Comparison of ENCODE assay signal across 7 mouse cellular contexts in genomic region chr2:102036665-102037511, GRCm38 (mm10).
A peak's percentile ranks its signal among the peaks of the same experiment; 100 is the strongest.
DNase-seq lines count a peak whose midpoint lies in the region; ATAC-seq and TF ChIP-seq lines count a peak whose summit lies in the region.

No protein-coding gene starts in this region.

- TF ChIP-seq EP300 in CH12.LX (IDR thresholded peaks at IDR 0.05; ENCODE audit: low read length), result no peak

- 0 out of 2 replicates have a peak, but pooled peaks have one; percentile 29 for ATAC-seq in hindbrain, embryonic 13.5 days (ENCODE audit: low FRiP score)
- ATAC-seq in megakaryocyte-erythroid progenitor cell, adult 5-6 weeks (replicated peaks; ENCODE audit: low FRiP score, low TSS enrichment, poor library complexity, severe bottlenecking), result peak; percentile 93

- dilution Hi-C loops in CH12.LX (cut with MboI; ENCODE audit: extremely low pct_ligation_motif_present, extremely low pct_unique_long_range_greater_than_20kb, low sequenced_read_pairs), result no loop called here

- H3K27me3 ChIP-seq in CH12.LX (replicated peaks), result no peaks in the 10 kb centered on the region
- no peaks in the 10 kb centered on the region for H3K27me3 ChIP-seq in hindbrain, embryonic 13.5 days

- no peaks in the 10 kb centered on the region for H3K36me3 ChIP-seq in CH12.LX (replicated peaks in 1 of 2; ENCODE audit: control insufficient read depth in 1 of 2, insufficient read depth in 1 of 2, low read length in 1 of 2)
- H3K36me3 ChIP-seq in hindbrain, embryonic 13.5 days, result no peaks in the 10 kb centered on the region

- 43% methylated on average over 18 of the region's 18 CpGs for WGBS in hindbrain, embryonic 13.5 days

- H3K4me1 ChIP-seq in CH12.LX (ENCODE audit: control insufficient read depth in 1 of 2, insufficient read depth in 2 of 2), result peaks cover 2 to 52% of the 10 kb centered on the region in 2 experiments; a peak in 3 of 4 replicates
- peaks cover 75% of the 10 kb centered on the region for H3K4me1 ChIP-seq in hindbrain, embryonic 13.5 days (replicated peaks)

- no peak for TF ChIP-seq RAD21 in CH12.LX (IDR thresholded peaks at IDR 0.05; ENCODE audit: low read depth, low read length)

- no peak for TF ChIP-seq POLR2A in CH12.LX (IDR thresholded peaks at IDR 0.05; ENCODE audit: low read depth, low read length)
- TF ChIP-seq POLR2A in brain, embryonic 14.5 days (IDR thresholded peaks at IDR 0.05; ENCODE audit: borderline replicate concordance, extremely low read depth, insufficient read depth, insufficient read length, poor library complexity, severe bottlenecking), result no peak

- H3K27ac ChIP-seq in CH12.LX (ENCODE audit: insufficient read depth, low read depth), result no peak overlapping the region
- peak overlapping the region; percentile 68 for H3K27ac ChIP-seq in hindbrain, embryonic 13.5 days

- H3K9ac ChIP-seq in CH12.LX (ENCODE audit: insufficient read depth, low read depth), result no peak overlapping the region
- H3K9ac ChIP-seq in hindbrain, embryonic 13.5 days, result 0 out of 2 replicates have a peak overlapping the region, but pooled peaks have one; percentile 36

- peak overlapping the region in 1 of 3 experiments; percentile 21 for H3K4me3 ChIP-seq in CH12.LX (replicated peaks in 1 of 3; ENCODE audit: low read depth in 2 of 3, low read length in 2 of 3, poor library complexity in 1 of 3)
- H3K4me3 ChIP-seq in hindbrain, embryonic 13.5 days, result no peak overlapping the region

- no peaks in the 10 kb centered on the region for H3K9me3 ChIP-seq in CH12.LX (replicated peaks; ENCODE audit: low read length)
- H3K9me3 ChIP-seq in hindbrain, embryonic 13.5 days, result no peaks in the 10 kb centered on the region

- peak overlapping the region; percentile 42 for H3K4me2 ChIP-seq in CH12.LX (ENCODE audit: insufficient read depth, low read depth, poor library complexity, severe bottlenecking)
- H3K4me2 ChIP-seq in hindbrain, embryonic 13.5 days, result no peak overlapping the region

- H3K79me2 ChIP-seq in CH12.LX (replicated peaks; ENCODE audit: control insufficient read depth, extremely low read depth, insufficient read depth, poor library complexity, severe bottlenecking), result no peaks in the 10 kb centered on the region

- DNase-seq in CH12.LX (ENCODE audit: extremely low read depth), result peak; percentile 39
- peak; percentile 77 for DNase-seq in brain, embryonic 14.5 days (ENCODE audit: low read depth)
- DNase-seq in thymus, postnatal 14 days, result peak; percentile 71
- DNase-seq in frontal cortex, postnatal 25 days (ENCODE audit: low spot score in 2 of 2), result no peak
- DNase-seq in frontal cortex, postnatal 36 days (ENCODE audit: low spot score in 2 of 2), result no peak

- no peak for TF ChIP-seq CTCF in CH12.LX (conservative IDR thresholded peaks at IDR 0.05 in 1 of 2, IDR thresholded peaks at IDR 0.05 in 1 of 2; ENCODE audit: low read depth in 2 of 2, low read length in 2 of 2)
- TF ChIP-seq CTCF in brain, embryonic 14.5 days (IDR thresholded peaks at IDR 0.05; ENCODE audit: borderline replicate concordance, extremely low read depth, insufficient read depth, insufficient read length), result peak; percentile 21; the same call in 1 of the 2 replicates

- in situ Hi-C loops in CH12.LX (cut with MboI; ENCODE audit: low pct_ligation_motif_present, low pct_unique_long_range_greater_than_20kb, low sequenced_read_pairs), result no loop called here

TF ChIP-seq in CH12.LX, 34 proteins besides CTCF, POLR2A, EP300 and RAD21:
- no peak for TF ChIP-seq ZNF384 (IDR thresholded peaks at IDR 0.05; ENCODE audit: low read depth, low read length)
- no peak for TF ChIP-seq MAX (IDR thresholded peaks at IDR 0.05; ENCODE audit: low read length)
- no peak for TF ChIP-seq NRF1 (IDR thresholded peaks at IDR 0.05; ENCODE audit: low read depth, low read length)
- no peak for TF ChIP-seq MAFK (IDR thresholded peaks at IDR 0.05; ENCODE audit: insufficient replicate concordance, low read length)

Comparison
In these comparisons a context has a peak if more than half of its experiments do, and no peak if none do; other contexts are left out.
1. DNase-seq: peak in CH12.LX (single experiment), brain, embryonic 14.5 days (single experiment) and thymus, postnatal 14 days (single experiment); none in frontal cortex, postnatal 25 days (0 of 2) and frontal cortex, postnatal 36 days (0 of 2).